Mouse (Mus musculus): ENCODE data around the gene Raph1. TPM values are rescaled to one million over a fixed set of nuclear protein-coding genes. Genes with fewer than 3 reads are reported as not detected.

The Raph1 gene
- polyA plus RNA-seq, 1 experiment from 2014 or later, result 23.1 TPM

GRCm38 (mm10) chr1:60543681-60544080 lies 23.2 kb downstream of the Raph1 start:
- WGBS, result 30% methylated on average over 1 of the region's 1 CpGs
- Histone ChIP-seq H3K4me1 (ENCODE audit: control insufficient read depth, insufficient read depth, low read length) (no peaks in the 10 kb centered on the region), H3K27me3 (ENCODE audit: control insufficient read depth, insufficient read depth, low read length) (no peaks in the 10 kb centered on the region), H3K9ac (replicated peaks; ENCODE audit: low read length) (no peak overlapping the region), H3K36me3 (replicated peaks; ENCODE audit: control insufficient read depth, insufficient read depth, low read depth, low read length) (no peaks in the 10 kb centered on the region), H3K27ac (replicated peaks; ENCODE audit: low read depth, low read length) (no peak overlapping the region), H3K4me3 (ENCODE audit: low read depth, low read length) (no peak overlapping the region), H3K9me3 (replicated peaks; ENCODE audit: control insufficient read depth, low read length) (no peaks in the 10 kb centered on the region), H3K4me2 (ENCODE audit: low read depth, low read length) (no peak overlapping the region)
- ATAC-seq (replicated peaks; ENCODE audit: insufficient number of reproducible peaks, low FRiP score, low TSS enrichment, low read depth) (no peak), DNase-seq (ENCODE audit: low spot score) (no peak)

- WGBS, result 93% methylated on average over 3 of the region's 3 CpGs
- Histone ChIP-seq H3K27ac (replicated peaks; ENCODE audit: low read depth, low read length) (no peak overlapping the region), H3K4me2 (ENCODE audit: low read depth, low read length) (no peak overlapping the region), H3K27me3 (ENCODE audit: control insufficient read depth, insufficient read depth, low read length) (no peaks in the 10 kb centered on the region), H3K9me3 (replicated peaks; ENCODE audit: control insufficient read depth, low read length) (no peaks in the 10 kb centered on the region), H3K9ac (replicated peaks; ENCODE audit: low read length) (no peak overlapping the region), H3K4me3 (ENCODE audit: low read depth, low read length) (no peak overlapping the region), H3K4me1 (ENCODE audit: control insufficient read depth, insufficient read depth, low read length) (no peaks in the 10 kb centered on the region), H3K36me3 (replicated peaks; ENCODE audit: control insufficient read depth, insufficient read depth, low read depth, low read length) (no peaks in the 10 kb centered on the region)
- DNase-seq (ENCODE audit: low spot score) (no peak), ATAC-seq (replicated peaks; ENCODE audit: insufficient number of reproducible peaks, low FRiP score, low TSS enrichment, low read depth) (no peak)
These were observed 27.6 kb downstream of the Raph1 start for GRCm38 (mm10) chr1:60539272-60539671.

GRCm38 (mm10) chr1:60534932-60535331 lies 32.0 kb downstream of the Raph1 start:
- peak; percentile 31 for DNase-seq (ENCODE audit: low spot score)

GRCm38 (mm10) chr1:60530636-60531035 lies 36.3 kb downstream of the Raph1 start:
- ATAC-seq (replicated peaks; ENCODE audit: insufficient number of reproducible peaks, low FRiP score, low TSS enrichment, low read depth) (no peak), DNase-seq (ENCODE audit: low spot score) (no peak)
- Histone ChIP-seq H3K4me3 (ENCODE audit: low read depth, low read length) (no peak overlapping the region), H3K4me1 (ENCODE audit: control insufficient read depth, insufficient read depth, low read length) (no peaks in the 10 kb centered on the region), H3K9ac (replicated peaks; ENCODE audit: low read length) (no peak overlapping the region), H3K36me3 (replicated peaks; ENCODE audit: control insufficient read depth, insufficient read depth, low read depth, low read length) (no peaks in the 10 kb centered on the region; the same call in 1 of the 2 replicates), H3K27ac (replicated peaks; ENCODE audit: low read depth, low read length) (no peak overlapping the region), H3K27me3 (ENCODE audit: control insufficient read depth, insufficient read depth, low read length) (no peaks in the 10 kb centered on the region), H3K4me2 (ENCODE audit: low read depth, low read length) (no peak overlapping the region), H3K9me3 (replicated peaks; ENCODE audit: control insufficient read depth, low read length) (no peaks in the 10 kb centered on the region)
- 84% methylated on average over 2 of the region's 2 CpGs for WGBS

More at GRCm38 (mm10) chr1:60534932-60535331, 32.0 kb downstream of the Raph1 start:
- no peaks in the 10 kb centered on the region for H3K27me3 ChIP-seq (ENCODE audit: control insufficient read depth, insufficient read depth, low read length)
- no peak overlapping the region for H3K4me3 ChIP-seq (ENCODE audit: low read depth, low read length)
- 84% methylated on average over 2 of the region's 2 CpGs for WGBS
- no peaks in the 10 kb centered on the region for H3K4me1 ChIP-seq (ENCODE audit: control insufficient read depth, insufficient read depth, low read length)
- no peak overlapping the region for H3K27ac ChIP-seq (replicated peaks; ENCODE audit: low read depth, low read length)
- H3K4me2 ChIP-seq (ENCODE audit: low read depth, low read length), result no peak overlapping the region
- no peaks in the 10 kb centered on the region for H3K36me3 ChIP-seq (replicated peaks; ENCODE audit: control insufficient read depth, insufficient read depth, low read depth, low read length)
- H3K9ac ChIP-seq (replicated peaks; ENCODE audit: low read length), result no peak overlapping the region
- no peak for ATAC-seq (replicated peaks; ENCODE audit: insufficient number of reproducible peaks, low FRiP score, low TSS enrichment, low read depth)
- H3K9me3 ChIP-seq (replicated peaks; ENCODE audit: control insufficient read depth, low read length), result no peaks in the 10 kb centered on the region

DNA sequence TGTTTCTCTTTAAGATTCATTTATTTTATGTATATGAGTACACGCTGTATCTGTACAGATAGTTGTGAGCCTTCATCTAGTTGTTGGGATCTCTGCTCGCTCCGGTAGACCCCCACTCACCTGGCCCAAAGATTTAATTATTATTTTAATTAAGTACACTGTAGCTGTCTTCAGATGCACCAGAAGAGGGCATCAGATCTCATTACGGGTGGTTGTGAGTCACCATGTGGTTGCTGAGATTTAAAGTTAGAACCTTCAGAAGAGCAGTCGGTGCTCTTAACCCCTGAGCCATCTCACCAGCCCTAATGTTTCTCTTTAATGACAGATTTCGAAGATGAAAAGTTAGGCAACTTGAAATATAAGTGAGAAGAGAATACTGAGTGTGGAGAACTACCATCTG lies 36.8 kb downstream of the Raph1 start:
- Histone ChIP-seq H3K4me2 (ENCODE audit: low read depth, low read length) (no peak overlapping the region), H3K4me1 (ENCODE audit: control insufficient read depth, insufficient read depth, low read length) (no peaks in the 10 kb centered on the region), H3K27me3 (ENCODE audit: control insufficient read depth, insufficient read depth, low read length) (no peaks in the 10 kb centered on the region), H3K9me3 (replicated peaks; ENCODE audit: control insufficient read depth, low read length) (no peaks in the 10 kb centered on the region), H3K27ac (replicated peaks; ENCODE audit: low read depth, low read length) (no peak overlapping the region), H3K9ac (replicated peaks; ENCODE audit: low read length) (no peak overlapping the region), H3K4me3 (ENCODE audit: low read depth, low read length) (no peak overlapping the region), H3K36me3 (replicated peaks; ENCODE audit: control insufficient read depth, insufficient read depth, low read depth, low read length) (no peaks in the 10 kb centered on the region; the same call in 1 of the 2 replicates)
- ATAC-seq (replicated peaks; ENCODE audit: insufficient number of reproducible peaks, low FRiP score, low TSS enrichment, low read depth) (no peak), DNase-seq (ENCODE audit: low spot score) (no peak)
- WGBS, result 88% methylated on average over 6 of the region's 6 CpGs

DNA sequence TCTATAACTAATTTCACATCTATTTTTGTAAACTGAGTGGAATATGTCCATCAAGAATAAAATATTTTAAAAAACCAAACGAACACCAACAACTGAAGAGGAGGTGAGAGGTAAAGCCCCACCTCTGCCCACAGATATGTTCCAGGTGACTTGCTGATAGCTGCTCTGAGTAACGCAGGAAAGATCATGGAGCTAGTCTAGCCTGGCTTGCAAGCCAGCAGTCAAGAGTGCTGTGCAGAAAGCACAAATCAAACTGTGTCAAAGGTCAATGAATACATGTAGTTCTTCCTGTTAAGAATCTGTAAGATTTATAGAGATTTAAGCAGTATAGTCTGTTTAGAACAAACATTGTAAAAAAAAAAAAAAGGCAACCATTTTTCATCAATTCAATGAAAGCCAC lies 56.3 kb downstream of the Raph1 start:
- DNase-seq (ENCODE audit: low spot score) (no peak), ATAC-seq (replicated peaks; ENCODE audit: insufficient number of reproducible peaks, low FRiP score, low TSS enrichment, low read depth) (no peak)
- no peaks in the 10 kb centered on the region for H3K9me3 ChIP-seq (replicated peaks; ENCODE audit: control insufficient read depth, low read length)
- 72% methylated on average over 2 of the region's 2 CpGs for WGBS
- H3K36me3 ChIP-seq (replicated peaks; ENCODE audit: control insufficient read depth, insufficient read depth, low read depth, low read length), result no peaks in the 10 kb centered on the region
- H3K9ac ChIP-seq (replicated peaks; ENCODE audit: low read length), result no peak overlapping the region
- H3K27me3 ChIP-seq (ENCODE audit: control insufficient read depth, insufficient read depth, low read length), result no peaks in the 10 kb centered on the region
- no peaks in the 10 kb centered on the region for H3K4me1 ChIP-seq (ENCODE audit: control insufficient read depth, insufficient read depth, low read length)
- H3K4me3 ChIP-seq (ENCODE audit: low read depth, low read length), result no peak overlapping the region
- no peak overlapping the region for H3K27ac ChIP-seq (replicated peaks; ENCODE audit: low read depth, low read length)
- H3K4me2 ChIP-seq (ENCODE audit: low read depth, low read length), result no peak overlapping the region

DNA sequence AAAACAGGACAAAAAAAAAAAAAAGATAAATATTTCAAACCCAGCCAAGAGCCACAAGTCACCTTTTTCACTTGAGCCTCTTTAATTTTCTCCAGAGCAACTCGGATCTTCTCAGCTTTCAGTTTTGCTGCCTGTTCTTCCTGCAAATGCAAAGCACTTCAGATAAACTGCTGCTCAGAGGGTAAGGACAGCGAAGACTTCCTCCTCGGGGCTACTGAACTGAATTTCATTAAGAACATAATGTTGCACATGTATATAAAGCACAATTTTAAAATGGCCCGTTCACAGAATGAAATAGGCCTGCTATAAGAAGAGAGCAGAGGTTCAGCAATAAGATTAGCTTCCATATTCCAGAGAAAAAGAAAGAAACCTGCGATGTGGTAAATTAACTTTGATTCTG lies 63.4 kb downstream of the Raph1 start:
- Histone ChIP-seq H3K27me3 (ENCODE audit: control insufficient read depth, insufficient read depth, low read length) (no peaks in the 10 kb centered on the region), H3K36me3 (replicated peaks; ENCODE audit: control insufficient read depth, insufficient read depth, low read depth, low read length) (no peaks in the 10 kb centered on the region), H3K4me1 (ENCODE audit: control insufficient read depth, insufficient read depth, low read length) (no peaks in the 10 kb centered on the region), H3K9ac (replicated peaks; ENCODE audit: low read length) (no peak overlapping the region), H3K27ac (replicated peaks; ENCODE audit: low read depth, low read length) (no peak overlapping the region), H3K9me3 (replicated peaks; ENCODE audit: control insufficient read depth, low read length) (no peaks in the 10 kb centered on the region), H3K4me3 (ENCODE audit: low read depth, low read length) (no peak overlapping the region), H3K4me2 (ENCODE audit: low read depth, low read length) (no peak overlapping the region)
- no peak for ATAC-seq (replicated peaks; ENCODE audit: insufficient number of reproducible peaks, low FRiP score, low TSS enrichment, low read depth)
- DNase-seq (ENCODE audit: low spot score), result no peak
- WGBS, result 72% methylated on average over 5 of the region's 5 CpGs

- WGBS, result 93% methylated on average over 6 of the region's 6 CpGs
- Histone ChIP-seq H3K4me2 (ENCODE audit: low read depth, low read length) (no peak overlapping the region), H3K4me1 (ENCODE audit: control insufficient read depth, insufficient read depth, low read length) (no peaks in the 10 kb centered on the region), H3K9me3 (replicated peaks; ENCODE audit: control insufficient read depth, low read length) (no peaks in the 10 kb centered on the region), H3K36me3 (replicated peaks; ENCODE audit: control insufficient read depth, insufficient read depth, low read depth, low read length) (peaks cover 3% of the 10 kb centered on the region; the same call in 1 of the 2 replicates), H3K4me3 (ENCODE audit: low read depth, low read length) (no peak overlapping the region), H3K9ac (replicated peaks; ENCODE audit: low read length) (no peak overlapping the region), H3K27ac (replicated peaks; ENCODE audit: low read depth, low read length) (no peak overlapping the region), H3K27me3 (ENCODE audit: control insufficient read depth, insufficient read depth, low read length) (no peaks in the 10 kb centered on the region)
- ATAC-seq (replicated peaks; ENCODE audit: insufficient number of reproducible peaks, low FRiP score, low TSS enrichment, low read depth), result no peak
- DNase-seq (ENCODE audit: low spot score), result no peak
These were observed 73.5 kb downstream of the Raph1 start for GRCm38 (mm10) chr1:60493421-60493820.

All from embryonic facial prominence, embryonic 11.5 days (tissue).